Mouse (Mus musculus) stomach, embryonic 16.5 days (tissue): ENCODE results near the gene Babam2. TPM values are rescaled to one million over a fixed set of nuclear protein-coding genes. Genes with fewer than 3 reads are reported as not detected.

Experiments
- ATAC-seq: fragments of 200-750 bp; cut with Nextera tagmentation; 2 replicates; pipeline ENCODE4 v1.8.0; 2017; ENCODE audit warnings: moderate number of reproducible peaks, moderate TSS enrichment; ENCODE audit not compliant: insufficient read depth, low FRiP score
- H3K27ac ChIP-seq: fragments of 300-500 bp; sonication (generic); 2 replicates; pipeline ENCODE4 v1.5.1; 2014; ENCODE audit warnings: low read length
- H3K27me3 ChIP-seq: fragments of 300-500 bp; sonication (generic); 2 replicates; pipeline ENCODE4 v1.6.1; 2014; ENCODE audit warnings: low read length, control low read depth, mixed read lengths; ENCODE audit not compliant: control insufficient read depth, insufficient read depth
- H3K36me3 ChIP-seq: fragments of 300-500 bp; sonication (generic); 2 replicates; pipeline ENCODE4 v1.6.1; 2014; ENCODE audit warnings: low read length; ENCODE audit not compliant: control insufficient read depth, insufficient read depth
- H3K4me1 ChIP-seq: fragments of 300-500 bp; sonication (generic); 2 replicates; pipeline ENCODE4 v1.6.1; 2014; ENCODE audit warnings: low read length, control low read depth, mixed read lengths; ENCODE audit not compliant: control insufficient read depth, insufficient read depth
- H3K4me2 ChIP-seq: fragments of 300-500 bp; sonication (generic); 2 replicates; pipeline ENCODE4 v1.6.1; 2014; ENCODE audit warnings: low read depth, low read length, mixed read lengths
- H3K4me3 ChIP-seq: fragments of 300-500 bp; sonication (generic); replicated peaks from 2 replicates; pipeline ENCODE4 v1.5.1; 2014; ENCODE audit warnings: mild to moderate bottlenecking, low read length
- H3K9ac ChIP-seq: fragments of 300-500 bp; sonication (generic); 2 replicates; pipeline ENCODE4 v1.6.1; 2014; ENCODE audit warnings: low read length
- H3K9me3 ChIP-seq: fragments of 300-500 bp; sonication (generic); replicated peaks from 2 replicates; pipeline ENCODE4 v1.6.1; 2016; ENCODE audit warnings: low read length, control low read depth; ENCODE audit not compliant: control insufficient read depth
- WGBS: fragments of 180-500 bp; shearing (Covaris S2); extraction: QIAGEN DNeasy Blood & Tissue Kit; methylation state at CpG from one replicate; pipeline ENCODE4 v1.1.7; 2014; 5-methylcytosine and 5-hydroxymethylcytosine counted together
- polyA plus RNA-seq: library from polyadenylated mRNA; unstranded; fragments of >200 nt; fragmentation: Nextera tagmentation; extraction: Ambion mirVana; gene quantifications from 2 replicates; pipeline ENCODE4 v1.2.1, GENCODE M21; 2015

Babam2 gene
- polyA plus RNA-seq, 1 experiment from 2014 or later = 62.6 TPM

GRCm38 (mm10) chr5:31887590-31887989, 190.1 kb downstream of the Babam2 start:
- ATAC-seq = peak; percentile 33; the same call in 1 of the 2 replicates
- H3K9me3 ChIP-seq = no peaks in the 10 kb centered on the region
- 56% methylated on average over 5 of the region's 5 CpGs for WGBS
- no peaks in the 10 kb centered on the region for H3K36me3 ChIP-seq
- H3K4me3 ChIP-seq = no peak overlapping the region
- H3K4me2 ChIP-seq = no peak overlapping the region
- H3K4me1 ChIP-seq = peaks cover 20% of the 10 kb centered on the region
- H3K27ac ChIP-seq = peak overlapping the region; percentile 62
- no peaks in the 10 kb centered on the region for H3K27me3 ChIP-seq
- no peak overlapping the region for H3K9ac ChIP-seq

DNA sequence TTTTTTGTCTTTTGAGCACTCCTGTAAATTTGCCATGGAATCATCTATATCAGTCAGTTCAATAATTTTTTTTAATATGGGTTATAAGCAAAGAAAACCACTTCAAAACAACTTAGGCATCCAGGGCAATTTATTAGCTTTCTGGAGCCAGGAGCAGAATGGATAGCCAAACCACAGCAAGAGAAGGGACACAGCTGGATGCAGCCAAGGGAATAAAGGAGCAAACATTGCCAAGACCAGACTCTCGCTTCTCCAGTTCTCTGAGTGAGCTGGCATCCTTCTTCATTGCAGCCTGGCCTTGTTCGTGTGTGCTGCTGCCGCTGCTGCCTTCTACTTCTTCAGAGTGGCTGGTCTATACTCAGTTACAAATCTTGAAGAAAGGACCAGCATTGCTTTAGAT, 190.9 kb downstream of the Babam2 start:
- Histone ChIP-seq H3K27me3 (no peaks in the 10 kb centered on the region), H3K9ac (no peak overlapping the region), H3K4me3 (no peak overlapping the region), H3K9me3 (no peaks in the 10 kb centered on the region), H3K27ac (peak overlapping the region; percentile 64), H3K4me1 (peaks cover 17% of the 10 kb centered on the region), H3K4me2 (no peak overlapping the region), H3K36me3 (no peaks in the 10 kb centered on the region)
- 58% methylated on average over 3 of the region's 3 CpGs for WGBS
- no peak for ATAC-seq

- no peaks in the 10 kb centered on the region for H3K9me3 ChIP-seq
- no peak overlapping the region for H3K9ac ChIP-seq
- H3K36me3 ChIP-seq = no peaks in the 10 kb centered on the region
- peaks cover 7% of the 10 kb centered on the region for H3K4me1 ChIP-seq
- H3K27ac ChIP-seq = no peak overlapping the region
- no peaks in the 10 kb centered on the region for H3K27me3 ChIP-seq
- H3K4me2 ChIP-seq = no peak overlapping the region
- no peak overlapping the region for H3K4me3 ChIP-seq
- ATAC-seq = no peak
- WGBS = 87% methylated on average over 4 of the region's 4 CpGs
Observed at GRCm38 (mm10) chr5:31892631-31893030, 195.1 kb downstream of the Babam2 start.

DNA sequence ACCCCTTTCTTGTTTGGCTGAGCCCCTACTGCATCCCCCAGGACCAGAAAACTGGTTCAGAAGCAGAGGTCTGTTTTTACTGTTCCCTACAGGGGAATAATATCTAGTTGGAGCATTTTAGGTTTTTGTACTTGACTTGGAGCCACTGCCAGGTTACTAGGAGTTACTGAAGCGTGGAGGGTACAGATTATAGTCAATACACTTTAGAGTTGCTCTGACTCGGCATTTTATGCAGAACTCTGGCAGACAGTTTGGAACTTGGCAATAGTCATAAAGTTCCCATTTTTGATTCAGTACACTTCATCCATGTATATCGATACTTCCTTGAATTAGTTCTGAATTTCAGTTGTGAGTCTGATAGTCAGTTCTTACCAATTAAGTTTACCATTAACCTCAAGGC, 202.4 kb downstream of the Babam2 start:
- Histone ChIP-seq H3K4me1 (no peaks in the 10 kb centered on the region), H3K27ac (no peak overlapping the region), H3K36me3 (no peaks in the 10 kb centered on the region), H3K4me3 (no peak overlapping the region), H3K27me3 (no peaks in the 10 kb centered on the region), H3K9ac (no peak overlapping the region), H3K9me3 (no peaks in the 10 kb centered on the region), H3K4me2 (no peak overlapping the region)
- 93% methylated on average over 3 of the region's 3 CpGs for WGBS
- ATAC-seq = no peak

DNA sequence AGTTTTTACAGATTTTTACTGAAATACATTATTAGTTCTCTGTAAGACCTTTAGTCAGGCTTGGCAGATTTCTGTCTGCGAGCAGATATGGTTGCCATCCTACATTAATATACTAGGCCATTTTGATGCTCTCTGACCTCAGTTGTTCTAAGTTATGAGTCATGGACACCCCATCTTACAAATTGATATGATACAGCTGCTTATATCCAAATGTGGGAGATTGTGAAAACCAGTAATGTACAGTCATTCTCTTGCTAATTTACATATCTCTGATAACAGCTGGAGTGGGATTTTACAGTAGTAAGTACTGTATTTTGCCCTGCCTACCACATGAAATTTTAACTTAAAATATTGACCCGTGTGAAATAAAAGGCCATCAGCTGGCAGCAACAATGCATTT, 204.7 kb downstream of the Babam2 start:
- no peak overlapping the region for H3K4me2 ChIP-seq
- no peak overlapping the region for H3K27ac ChIP-seq
- no peaks in the 10 kb centered on the region for H3K9me3 ChIP-seq
- H3K27me3 ChIP-seq = no peaks in the 10 kb centered on the region
- H3K36me3 ChIP-seq = no peaks in the 10 kb centered on the region
- peaks cover 8% of the 10 kb centered on the region for H3K4me1 ChIP-seq
- no peak overlapping the region for H3K9ac ChIP-seq
- ATAC-seq = no peak
- no peak overlapping the region for H3K4me3 ChIP-seq
- WGBS = 68% methylated on average over 2 of the region's 2 CpGs

- Histone ChIP-seq H3K27me3 (no peaks in the 10 kb centered on the region), H3K27ac (no peak overlapping the region), H3K9me3 (no peaks in the 10 kb centered on the region), H3K4me3 (no peak overlapping the region), H3K36me3 (no peaks in the 10 kb centered on the region), H3K4me2 (no peak overlapping the region), H3K4me1 (peaks cover 8% of the 10 kb centered on the region), H3K9ac (no peak overlapping the region)
- no peak for ATAC-seq
- WGBS = 78% methylated on average over 5 of the region's 5 CpGs
Observed at GRCm38 (mm10) chr5:31902891-31903290, 205.4 kb downstream of the Babam2 start.

- no peaks in the 10 kb centered on the region for H3K9me3 ChIP-seq
- H3K4me3 ChIP-seq = no peak overlapping the region
- no peak overlapping the region for H3K4me2 ChIP-seq
- peaks cover 8% of the 10 kb centered on the region for H3K4me1 ChIP-seq
- no peaks in the 10 kb centered on the region for H3K36me3 ChIP-seq
- no peaks in the 10 kb centered on the region for H3K27me3 ChIP-seq
- peak overlapping the region; percentile 80 for H3K27ac ChIP-seq
- H3K9ac ChIP-seq = no peak overlapping the region
- 67% methylated on average over 6 of the region's 6 CpGs for whole genome bisulfite sequencing
- no peak for ATAC-seq
Observed at GRCm38 (mm10) chr5:31904968-31905683, 207.6 kb downstream of the Babam2 start.

- Histone ChIP-seq H3K9ac (no peak overlapping the region), H3K27ac (peak overlapping the region; percentile 80), H3K36me3 (no peaks in the 10 kb centered on the region), H3K4me3 (no peak overlapping the region), H3K4me2 (no peak overlapping the region), H3K9me3 (no peaks in the 10 kb centered on the region), H3K4me1 (peaks cover 8% of the 10 kb centered on the region), H3K27me3 (no peaks in the 10 kb centered on the region)
- WGBS = 62% methylated on average over 7 of the region's 7 CpGs
- ATAC-seq = no peak
Observed at GRCm38 (mm10) chr5:31905808-31906207, 208.3 kb downstream of the Babam2 start.

GRCm38 (mm10) chr5:31906286-31906951, 208.9 kb downstream of the Babam2 start:
- no peak for ATAC-seq
- 72% methylated on average over 7 of the region's 7 CpGs for WGBS
- H3K4me2 ChIP-seq = no peak overlapping the region
- no peak overlapping the region for H3K4me3 ChIP-seq
- no peaks in the 10 kb centered on the region for H3K9me3 ChIP-seq
- H3K27ac ChIP-seq = peak overlapping the region; percentile 80
- no peaks in the 10 kb centered on the region for H3K27me3 ChIP-seq
- H3K4me1 ChIP-seq = peaks cover 8% of the 10 kb centered on the region
- H3K9ac ChIP-seq = no peak overlapping the region
- no peaks in the 10 kb centered on the region for H3K36me3 ChIP-seq
